Mouse (Mus musculus) CD4-positive, CD25-positive, alpha-beta regulatory T cell, adult 2 months (primary cell): ENCODE data around the gene Gm20458.

Experiments
- DNase-seq: peaks from one replicate; pipeline ENCODE4 v3.0.0-alpha.2; 2012; ENCODE audit warnings: low read depth, low spot score

Gm20458 gene

DNA sequence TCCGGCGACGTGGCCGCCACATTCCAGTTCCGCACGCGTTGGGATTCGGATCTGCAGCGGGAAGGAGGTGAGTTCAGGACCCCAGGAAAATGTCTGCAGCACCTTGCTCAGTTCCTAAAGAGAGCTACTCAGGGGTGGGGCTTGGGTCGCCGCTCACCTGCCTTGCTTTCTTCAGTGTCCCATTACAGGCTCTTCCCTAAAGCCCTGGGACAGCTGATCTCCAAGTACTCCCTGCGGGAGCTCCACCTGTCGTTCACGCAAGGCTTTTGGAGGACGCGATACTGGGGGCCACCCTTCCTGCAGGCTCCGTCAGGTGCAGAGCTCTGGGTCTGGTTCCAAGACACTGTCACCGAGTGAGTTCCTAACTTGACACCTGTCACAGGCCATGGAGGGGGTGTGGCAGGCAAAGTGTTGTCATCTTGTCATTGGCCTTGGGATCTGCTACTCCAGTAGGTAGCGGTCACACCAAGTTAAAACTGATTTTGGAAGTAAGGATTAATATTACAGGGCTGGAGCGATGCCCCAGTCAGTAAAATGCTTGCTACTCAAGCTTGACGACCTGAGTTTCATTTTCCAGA lies 37.0 kb downstream of the Gm20458 start:
- DNase-seq: peak; percentile 23

DNA sequence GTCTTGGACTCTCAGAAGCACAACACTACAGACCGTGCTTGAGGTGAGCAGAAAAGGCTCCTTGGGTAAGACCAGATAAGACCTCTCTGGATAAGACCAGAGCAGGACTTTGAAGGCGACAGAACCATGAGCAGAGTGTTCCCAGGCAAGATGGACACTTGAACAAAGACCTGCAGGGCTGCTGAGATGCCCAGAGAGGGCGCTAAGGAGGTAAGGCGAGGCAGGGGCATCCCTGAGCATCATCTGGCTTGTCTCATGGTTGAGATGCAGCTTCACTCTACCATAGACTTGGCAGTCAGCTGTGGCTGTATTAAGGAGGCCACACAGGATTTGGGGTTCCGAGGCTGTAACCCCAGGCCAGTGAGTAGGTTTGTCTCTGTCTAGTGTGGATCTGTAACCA lies 38.5 kb downstream of the Gm20458 start:
- peak; percentile 24 for DNase-seq

DNA sequence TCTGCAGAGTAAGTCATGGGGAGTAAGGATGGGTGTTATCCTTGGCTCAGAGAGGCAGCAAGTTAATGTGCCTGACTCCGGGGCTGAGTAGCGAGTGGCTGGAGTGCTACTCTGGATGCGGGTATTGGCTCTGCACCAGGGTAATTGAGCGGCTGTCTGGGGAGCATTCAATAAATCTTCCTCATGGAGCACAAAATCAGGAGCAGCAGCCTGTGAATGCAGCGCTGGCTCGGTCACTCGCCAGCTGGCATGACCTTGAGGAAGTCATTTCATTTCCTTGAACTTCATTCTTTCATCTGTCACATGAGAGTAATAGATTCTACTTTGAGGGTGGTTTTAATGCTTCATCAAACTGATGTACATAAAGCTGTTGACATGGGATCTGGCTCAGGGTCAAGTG lies 39.7 kb downstream of the Gm20458 start:
- no peak for DNase-seq

DNA sequence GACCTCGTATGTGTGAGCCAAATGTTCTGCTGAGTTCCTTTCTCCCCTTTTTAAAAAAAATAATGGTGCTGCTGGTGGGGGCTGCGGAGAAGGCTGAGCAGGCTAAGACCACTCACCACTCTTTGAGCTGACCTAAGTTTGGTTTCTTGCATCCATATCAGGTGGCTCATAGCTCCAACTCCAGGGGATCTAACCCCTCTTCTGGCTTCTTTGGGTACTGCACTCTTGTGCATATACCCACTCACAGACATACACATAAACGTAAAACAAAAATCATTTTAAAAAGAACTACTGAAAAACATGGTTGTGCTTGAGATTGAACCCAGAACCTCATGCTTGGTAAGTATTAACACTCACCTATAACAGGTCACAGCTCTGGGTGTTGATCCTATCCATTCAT lies 44.2 kb downstream of the Gm20458 start:
- DNase-seq: no peak

DNA sequence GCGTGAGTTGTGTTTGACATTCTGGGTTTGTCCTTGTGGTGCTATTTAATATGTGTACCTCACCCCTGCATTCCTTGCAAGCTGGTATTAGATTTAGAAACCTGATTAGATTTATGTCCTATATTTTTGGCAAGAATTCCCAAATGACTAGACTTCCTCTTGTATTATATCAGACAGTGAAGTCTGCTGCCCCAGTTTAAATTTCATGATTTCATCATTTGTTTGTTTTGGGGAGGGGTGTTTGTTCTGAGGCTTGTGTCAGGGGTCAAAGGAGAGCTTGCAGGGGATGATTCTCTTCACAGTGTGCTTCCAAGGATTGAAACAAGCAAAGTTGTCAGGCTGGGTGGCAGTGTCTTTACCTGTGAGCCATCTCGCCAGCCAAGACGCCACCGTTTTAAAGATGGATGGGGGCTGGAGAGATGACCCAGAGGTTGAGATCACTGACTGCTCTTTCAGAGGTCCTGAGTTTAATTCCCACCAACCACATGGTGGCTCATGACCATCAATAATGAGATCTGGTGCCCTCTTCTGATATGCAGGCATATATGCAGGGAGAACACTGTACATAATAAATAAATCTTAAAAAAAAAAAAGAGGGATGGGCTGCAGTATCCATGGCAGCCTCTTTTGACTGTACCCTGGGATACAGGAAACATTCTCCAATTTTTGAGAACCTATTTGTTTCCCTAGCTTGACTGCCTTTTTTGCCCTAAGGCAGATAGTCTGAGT lies 45.0 kb downstream of the Gm20458 start:
- no peak for DNase-seq

DNA sequence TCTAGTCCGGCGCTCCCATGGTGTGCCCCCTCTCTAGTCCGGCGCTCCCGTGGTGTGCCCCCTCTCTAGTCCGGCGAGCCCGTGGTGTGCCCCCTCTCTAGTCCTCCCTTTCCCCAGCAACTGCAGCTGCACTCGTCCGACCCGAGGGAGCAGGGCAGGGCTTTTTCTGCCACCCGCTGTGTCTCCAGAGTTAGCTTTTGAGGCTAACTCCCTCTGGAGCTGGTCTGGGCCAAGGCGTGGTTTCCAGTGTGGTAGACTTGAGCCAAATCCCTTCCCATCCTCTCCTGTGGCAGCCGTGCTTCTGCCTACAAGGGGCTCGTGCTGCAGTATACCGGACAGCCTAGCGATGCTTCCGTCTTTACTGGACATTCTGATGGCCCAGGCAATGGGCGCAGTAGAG lies 47.0 kb downstream of the Gm20458 start:
- no peak for DNase-seq

DNA sequence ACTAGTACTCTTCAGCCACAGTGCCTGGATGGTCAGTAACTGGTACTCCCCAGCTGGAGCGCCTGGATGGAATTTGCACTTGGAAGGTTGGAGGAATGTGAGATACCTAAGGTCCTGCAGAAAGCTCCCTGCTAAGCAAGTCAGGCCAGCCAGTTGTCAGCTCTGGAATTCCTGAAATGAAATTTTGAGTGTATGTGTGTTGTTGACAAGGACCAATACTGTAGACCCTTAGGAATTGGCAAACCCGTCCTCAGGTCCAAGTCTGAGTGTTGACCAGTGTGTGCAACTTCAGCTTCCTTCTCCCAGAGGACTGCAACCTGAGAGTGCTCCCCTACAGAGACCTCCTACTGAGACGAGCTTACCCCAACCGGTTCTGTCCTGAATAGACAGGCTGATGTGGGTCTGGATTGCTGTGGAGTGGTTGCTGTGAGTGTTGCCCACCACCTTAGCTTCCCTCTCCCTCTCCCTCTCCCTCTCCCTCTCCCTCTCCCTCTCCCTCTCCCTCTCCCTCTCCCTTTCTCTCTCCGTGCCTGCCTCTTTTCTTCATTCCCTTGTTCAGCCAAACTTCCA lies 49.9 kb downstream of the Gm20458 start:
- DNase-seq: no peak

DNA sequence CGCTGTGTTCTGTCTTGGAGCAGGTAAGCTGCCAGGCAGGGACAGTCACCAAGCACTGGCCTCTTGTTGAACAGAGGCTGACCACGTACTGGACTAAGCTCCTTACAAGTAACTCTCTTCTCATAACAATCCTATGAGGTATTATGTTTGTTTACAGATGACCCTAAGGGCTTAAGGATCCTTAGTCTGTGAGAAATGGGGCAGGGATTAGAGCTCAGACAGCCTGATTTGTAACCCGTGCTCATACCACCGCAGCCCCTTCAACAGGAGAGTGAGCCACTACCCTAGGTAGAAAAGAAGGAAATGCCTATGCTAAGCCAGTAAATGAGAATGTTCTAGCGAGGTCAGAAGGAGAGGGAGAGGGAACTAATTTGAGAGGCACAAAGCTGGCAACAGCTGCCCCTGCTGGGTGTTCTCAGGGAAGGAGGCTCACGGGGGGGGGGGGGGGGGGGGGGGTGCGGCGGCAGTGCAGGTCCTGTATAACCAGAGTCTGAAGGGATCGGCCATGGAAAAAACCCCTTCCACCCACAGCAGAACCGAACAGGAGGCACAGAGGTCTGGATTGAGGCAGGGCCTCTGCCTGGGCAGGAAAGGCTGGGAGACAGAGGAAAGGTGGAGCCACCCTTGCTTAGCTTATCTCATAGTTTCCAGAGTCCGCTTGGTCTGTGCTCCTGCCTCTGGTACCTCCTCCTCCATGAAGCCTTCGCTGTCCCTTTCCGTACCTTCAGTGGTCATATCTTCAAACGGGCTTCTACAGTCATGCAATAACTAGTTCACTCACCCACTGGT lies 51.5 kb downstream of the Gm20458 start:
- DNase-seq: no peak

DNA sequence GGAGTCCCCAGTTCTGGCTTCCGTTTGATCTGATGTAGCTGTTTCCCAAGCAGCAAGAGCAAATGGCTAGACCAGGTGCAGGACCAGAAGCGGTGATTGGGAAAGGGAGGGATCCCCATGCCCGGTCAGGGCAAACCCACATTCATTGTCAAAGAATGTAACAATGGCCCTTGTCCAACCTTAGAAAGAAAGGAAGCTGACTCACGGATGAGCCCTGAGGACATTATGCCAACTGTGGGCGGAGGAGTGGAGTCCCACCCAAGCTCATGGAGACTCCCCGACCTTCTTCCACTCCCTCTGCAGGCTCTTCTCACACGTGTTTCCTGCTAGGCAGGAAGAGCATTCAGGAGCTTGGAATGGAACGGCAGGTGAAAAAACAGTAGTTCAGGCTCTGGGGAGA lies 52.6 kb downstream of the Gm20458 start:
- DNase-seq: no peak

DNA sequence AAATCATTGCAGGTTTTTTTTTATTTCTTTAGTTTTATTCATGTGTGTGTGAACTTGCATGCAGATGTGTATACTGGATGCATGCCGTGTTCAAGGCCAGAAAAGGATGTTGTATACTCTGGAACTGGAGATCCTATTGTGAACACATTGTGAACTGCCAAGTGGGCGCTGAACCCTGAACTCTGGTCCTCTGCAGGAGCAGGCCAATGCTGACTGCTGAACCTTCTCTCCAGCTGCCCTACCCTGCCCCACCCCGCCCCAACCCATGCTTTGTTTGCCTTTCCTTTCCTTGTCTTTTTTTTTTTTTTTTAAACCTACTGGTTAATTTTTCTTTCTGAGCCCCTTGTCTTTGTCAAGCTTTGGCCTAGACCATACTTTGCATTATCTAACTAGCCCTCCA lies 54.1 kb downstream of the Gm20458 start:
- DNase-seq: no peak

DNA sequence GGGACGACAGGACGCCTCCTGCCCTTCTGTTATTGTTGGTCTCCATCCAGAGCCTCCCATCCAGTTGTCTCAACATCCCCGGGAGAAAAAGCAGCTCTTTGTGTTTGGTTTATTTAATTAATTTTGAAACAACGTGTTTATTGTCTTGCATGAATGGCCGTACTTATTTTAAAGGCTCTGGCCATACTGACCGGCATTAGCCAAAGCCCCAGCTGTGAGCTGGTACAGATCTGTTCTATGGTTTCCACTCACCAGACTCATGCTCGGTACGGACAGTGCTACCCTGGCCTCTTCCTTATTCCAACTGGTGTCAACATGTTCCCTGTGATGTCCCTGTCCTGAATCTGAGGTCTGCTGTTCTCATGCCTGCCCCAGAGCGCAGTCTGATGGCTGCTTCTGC lies 55.1 kb downstream of the Gm20458 start:
- no peak for DNase-seq

DNA sequence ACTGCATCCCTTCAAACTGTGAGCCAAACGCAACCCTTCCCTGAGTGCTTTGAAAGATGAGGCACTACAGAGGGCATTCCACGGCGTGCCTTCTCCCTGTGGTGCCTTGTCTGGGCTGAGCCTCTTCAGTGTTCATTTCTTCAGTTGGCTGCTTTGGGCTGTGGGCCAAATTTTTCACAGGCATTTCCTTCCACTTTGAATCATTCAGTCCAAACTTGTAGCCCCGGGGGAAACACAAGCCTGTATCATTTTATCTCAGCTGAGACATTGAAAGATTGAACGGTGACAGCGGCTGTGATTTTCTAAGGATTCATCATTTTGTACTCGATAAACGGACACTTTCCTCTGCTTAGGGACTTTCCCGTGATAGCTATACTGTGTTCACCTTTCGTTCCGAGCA lies 55.8 kb downstream of the Gm20458 start:
- no peak for DNase-seq

DNA sequence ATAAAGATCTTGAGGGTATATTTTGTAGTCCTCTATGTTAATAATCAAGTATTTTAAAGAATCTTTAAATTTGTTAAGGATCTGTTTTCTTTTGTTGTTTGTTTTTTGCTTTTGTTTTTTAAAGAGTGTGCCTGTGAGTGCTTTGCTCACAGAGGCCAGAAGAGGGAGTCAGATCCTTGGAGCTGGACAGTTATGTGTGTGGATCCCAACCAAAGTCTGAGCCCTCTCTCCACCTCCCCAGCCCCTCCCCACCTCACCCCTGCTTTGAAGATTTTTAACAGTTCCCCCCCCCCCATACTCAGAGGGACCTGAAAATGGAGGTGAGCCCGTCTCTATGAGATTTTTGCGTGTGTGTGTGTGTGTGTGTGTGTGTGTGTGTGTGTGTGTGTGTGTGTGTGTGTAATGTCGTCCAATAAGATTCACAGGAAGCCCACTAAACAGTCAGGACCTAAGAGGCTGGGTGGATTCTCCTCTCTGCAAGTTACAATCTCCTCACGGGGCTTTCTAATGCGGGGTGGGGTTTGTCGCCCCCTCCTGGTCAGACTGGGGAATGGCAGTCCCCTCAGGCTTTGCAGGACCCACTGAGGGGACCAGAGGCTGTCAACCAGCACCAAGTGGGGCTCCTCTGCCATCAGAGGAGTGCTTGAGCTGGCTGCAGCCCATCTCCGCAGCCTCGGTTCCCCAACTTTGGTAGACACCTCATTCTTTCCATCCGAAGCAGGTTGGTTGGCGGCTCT lies 56.9 kb downstream of the Gm20458 start:
- DNase-seq: peak; percentile 84

DNA sequence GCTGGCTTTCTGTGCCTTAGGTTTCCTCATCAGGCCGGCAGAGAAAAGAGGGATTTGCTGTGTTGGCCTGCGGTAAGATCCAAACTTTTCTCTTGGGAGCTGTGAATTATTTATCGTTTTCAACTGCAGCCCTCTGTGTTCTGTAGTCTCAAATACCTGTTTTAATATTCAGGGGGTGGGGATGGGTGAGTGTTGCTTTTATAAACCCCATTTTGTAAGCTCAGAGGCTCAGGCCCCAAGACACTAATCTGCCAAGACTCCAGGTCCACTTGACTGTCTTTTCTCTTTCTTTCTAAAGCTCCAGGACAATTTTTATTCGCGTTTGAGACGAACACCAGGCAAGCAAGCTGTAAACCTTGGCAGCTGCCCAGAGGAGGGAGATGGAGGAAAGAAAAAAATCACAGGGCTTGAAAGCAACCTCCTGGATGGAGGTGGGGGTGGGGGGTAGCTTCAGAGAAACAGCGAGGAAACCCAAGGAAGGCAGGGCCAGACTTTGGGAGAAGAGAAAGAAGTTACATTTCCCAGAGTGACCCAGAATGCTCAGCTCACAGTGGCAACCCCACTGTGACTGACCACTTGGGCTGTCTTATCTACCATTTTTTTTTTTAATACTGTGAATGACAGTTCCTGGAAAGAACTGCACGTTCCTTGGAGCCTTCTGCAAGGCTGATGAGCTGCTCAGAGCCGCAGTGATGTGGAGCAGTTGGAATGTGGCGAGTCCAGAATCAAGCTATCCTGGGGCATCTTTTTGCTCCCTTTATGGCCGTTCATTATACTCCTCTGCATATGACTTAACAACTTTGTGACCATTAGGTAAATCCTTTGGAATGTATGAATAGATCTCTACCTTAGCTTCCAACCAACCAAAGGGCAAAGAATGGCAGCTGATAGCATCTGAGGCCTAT lies 57.8 kb downstream of the Gm20458 start:
- no peak for DNase-seq

DNA sequence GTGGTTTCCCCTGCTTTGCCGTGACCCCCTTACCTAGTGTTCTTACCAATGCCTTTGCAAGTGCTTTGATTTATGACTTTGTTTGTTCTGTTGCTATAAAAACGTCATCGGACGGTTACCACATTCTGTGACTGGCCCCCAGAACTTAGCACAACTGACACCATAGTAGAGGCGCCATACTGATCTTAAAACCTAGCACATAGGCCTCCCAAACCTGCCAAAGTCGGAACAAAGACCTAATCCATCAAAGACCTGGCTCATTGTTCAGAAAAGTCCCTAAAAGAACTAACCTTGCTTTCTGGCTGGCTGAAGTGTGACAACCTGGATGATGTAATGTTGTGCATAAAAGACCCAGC lies 58.4 kb downstream of the Gm20458 start:
- DNase-seq: no peak

DNA sequence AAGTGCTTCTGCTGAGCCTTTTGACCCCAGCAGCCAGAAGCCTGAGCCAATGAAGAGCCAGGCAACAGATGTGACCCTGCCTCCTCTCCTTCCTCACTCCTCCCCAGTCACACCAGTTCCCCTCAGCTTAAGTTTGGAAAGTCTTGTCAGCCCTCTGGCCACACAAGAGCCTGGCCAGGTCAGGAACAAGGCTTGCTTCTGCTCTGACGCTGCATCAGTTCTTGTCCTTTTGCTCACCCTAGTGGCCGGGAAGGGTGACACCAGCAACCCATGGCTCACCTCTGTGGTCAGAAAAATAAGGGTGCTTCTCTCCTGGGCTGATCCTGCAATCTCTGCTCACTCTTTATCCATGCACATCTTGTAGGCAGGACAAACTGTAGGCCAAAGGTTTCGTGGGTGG lies 60.0 kb downstream of the Gm20458 start:
- DNase-seq: peak; percentile 70

DNA sequence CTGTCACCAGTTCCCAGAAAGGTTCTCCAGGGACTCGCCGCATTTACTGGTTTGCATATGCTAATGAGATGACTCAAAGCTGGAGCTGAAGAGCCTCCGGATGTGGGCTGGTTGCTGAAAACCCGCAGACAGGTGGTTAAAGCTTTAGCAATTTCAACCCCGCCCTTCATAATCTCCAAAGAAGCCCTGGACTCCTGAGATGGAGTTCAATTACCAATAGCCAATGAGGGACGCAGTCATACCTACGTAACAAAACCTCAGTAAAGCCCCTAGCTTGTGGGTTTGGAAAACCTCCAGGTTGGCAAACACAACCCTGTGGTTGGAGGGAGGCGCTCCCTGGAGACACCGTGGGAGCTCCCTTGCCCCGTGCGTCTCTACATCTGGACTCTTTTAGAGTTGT lies 61.1 kb downstream of the Gm20458 start:
- DNase-seq: peak; percentile 92

DNA sequence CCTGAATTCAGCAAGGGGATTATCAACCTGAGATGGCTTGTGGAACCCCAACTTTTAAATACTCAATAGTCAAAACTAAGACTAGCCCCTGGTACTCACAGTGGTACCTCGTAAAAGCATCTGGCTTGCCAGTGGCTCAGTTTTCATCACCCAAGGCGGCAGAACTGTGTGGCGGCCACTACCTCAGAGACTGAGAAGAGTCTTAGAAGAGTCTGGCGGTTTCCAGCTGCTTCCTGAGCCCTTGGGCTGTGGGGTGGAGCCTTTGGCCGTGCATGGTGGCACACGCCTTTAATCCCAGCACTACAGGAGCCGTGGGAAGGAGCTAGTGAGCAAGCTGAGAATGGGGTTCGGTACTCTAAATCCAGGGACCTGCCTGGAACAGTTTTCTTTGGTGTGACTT lies 61.5 kb downstream of the Gm20458 start:
- peak; percentile 65 for DNase-seq

DNA sequence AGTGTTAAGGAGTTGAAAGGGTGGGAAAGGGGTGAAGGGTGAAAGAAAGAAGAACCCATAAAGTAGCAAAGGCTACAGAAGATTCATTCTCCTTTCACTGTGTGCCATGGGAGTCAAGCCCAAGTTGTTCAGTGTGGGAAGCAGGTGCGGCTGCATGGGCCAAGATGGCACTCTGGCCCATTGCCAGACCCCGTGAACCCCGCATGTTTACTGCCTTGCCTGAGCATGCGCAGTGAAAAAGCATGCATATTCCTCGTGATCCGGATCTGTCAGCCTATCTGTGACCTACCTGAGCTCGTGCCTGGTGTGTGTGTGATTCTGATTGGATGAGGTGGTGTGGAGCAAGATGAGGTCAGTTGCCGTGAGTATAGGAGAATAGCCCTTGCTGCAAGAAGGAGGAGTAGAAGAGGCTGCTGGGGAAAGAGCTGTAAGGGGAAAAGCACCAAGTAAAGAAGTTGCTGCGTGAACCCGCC lies 62.6 kb downstream of the Gm20458 start:
- DNase-seq: peak; percentile 28

DNA sequence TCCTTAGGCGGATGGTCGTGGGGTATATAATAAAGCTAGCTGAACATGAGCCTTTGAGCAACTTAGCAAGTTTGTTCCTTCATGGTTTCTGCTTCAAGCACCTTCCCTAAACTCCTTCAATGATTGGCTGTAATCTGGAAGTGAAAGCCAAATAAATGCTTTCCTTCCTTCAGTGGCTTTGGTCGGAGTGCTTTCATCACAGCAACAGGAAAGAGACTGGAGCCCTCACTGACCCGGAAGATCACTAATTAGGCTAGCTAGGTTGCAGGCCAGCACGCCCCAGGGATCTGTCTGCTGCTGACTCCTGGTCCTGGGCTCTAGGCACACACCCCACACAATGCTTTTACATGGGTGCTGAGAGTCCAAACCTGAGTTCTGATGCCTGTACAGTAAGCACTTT lies 67.8 kb downstream of the Gm20458 start:
- DNase-seq: no peak

DNA sequence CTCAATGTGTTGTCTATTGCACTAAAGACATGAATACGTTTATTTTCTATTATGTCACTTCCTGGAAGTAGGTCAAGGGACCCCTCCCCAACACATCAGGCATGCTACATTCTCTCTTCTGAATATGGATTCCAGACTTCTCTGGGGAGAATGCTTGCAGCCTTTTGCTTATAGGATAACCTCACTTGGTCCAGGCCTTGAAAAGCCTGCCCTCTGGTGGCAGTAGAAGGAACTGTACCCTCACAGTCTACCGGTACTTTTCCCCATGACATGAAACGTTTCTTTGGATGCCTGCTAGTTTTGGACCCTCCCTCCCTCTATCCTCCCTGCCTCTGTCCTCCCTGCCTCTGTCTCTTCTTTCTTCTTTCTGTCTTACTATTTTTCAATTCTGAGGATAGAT lies 70.4 kb downstream of the Gm20458 start:
- DNase-seq: peak; percentile 86
